Mouse (Mus musculus) embryonic facial prominence, embryonic 12.5 days (tissue): ENCODE measurements at regions not wholly inside any gene's neighbourhood (a gene's known extent, or its start where the extent isn't known, plus 50 kb on each side); places are given as distances from the start of the nearest gene placed in this dataset.

Experiments used
- ATAC-seq: fragments of 200-750 bp; cut with Nextera tagmentation; 2 replicates; pipeline ENCODE4 v1.8.0; 2017; ENCODE audit not compliant: insufficient number of reproducible peaks, insufficient read depth, low FRiP score, low TSS enrichment
- H3K27ac ChIP-seq: fragments of 300-500 bp; sonication (generic); 2 replicates; pipeline ENCODE4 v1.5.1; 2016; ENCODE audit warnings: mild to moderate bottlenecking
- H3K27me3 ChIP-seq: fragments of 300-500 bp; sonication (generic); 2 replicates; pipeline ENCODE4 v1.6.1; 2016; ENCODE audit warnings: mild to moderate bottlenecking, moderate library complexity
- H3K36me3 ChIP-seq: fragments of 300-500 bp; sonication (generic); 2 replicates; pipeline ENCODE4 v1.6.1; 2016; ENCODE audit warnings: mild to moderate bottlenecking
- H3K4me1 ChIP-seq: fragments of 300-500 bp; sonication (generic); 2 replicates; pipeline ENCODE4 v1.6.1; 2016
- H3K4me2 ChIP-seq: fragments of 300-500 bp; sonication (generic); replicated peaks from 2 replicates; pipeline ENCODE4 v1.6.1; 2016; ENCODE audit warnings: mild to moderate bottlenecking, moderate library complexity
- H3K4me3 ChIP-seq: fragments of 300-500 bp; sonication (generic); 2 replicates; pipeline ENCODE4 v1.5.1; 2016; ENCODE audit warnings: mild to moderate bottlenecking
- H3K9ac ChIP-seq: fragments of 300-500 bp; sonication (generic); 2 replicates; pipeline ENCODE4 v1.6.1; 2016; ENCODE audit warnings: mild to moderate bottlenecking, moderate library complexity
- H3K9me3 ChIP-seq: fragments of 300-500 bp; sonication (generic); 2 replicates; pipeline ENCODE4 v1.6.1; 2016; ENCODE audit warnings: mild to moderate bottlenecking, moderate library complexity
- WGBS: fragments of 180-500 bp; shearing (Covaris S2); methylation state at CpG from one replicate; pipeline ENCODE4 v1.1.7; 2016; 5-methylcytosine and 5-hydroxymethylcytosine counted together

GRCm38 (mm10) chr12:96442546-96442945 lies 750.5 kb downstream of the Flrt2 start:
- Histone ChIP-seq H3K36me3 (no peaks in the 10 kb centered on the region), H3K4me3 (no peak overlapping the region), H3K4me2 (no peak overlapping the region), H3K9ac (no peak overlapping the region), H3K4me1 (no peaks in the 10 kb centered on the region), H3K27me3 (no peaks in the 10 kb centered on the region), H3K9me3 (no peaks in the 10 kb centered on the region), H3K27ac (no peak overlapping the region)
- WGBS, result 87% methylated on average over 3 of the region's 3 CpGs
- no peak for ATAC-seq

- Histone ChIP-seq H3K9ac (no peak overlapping the region), H3K4me2 (no peak overlapping the region), H3K4me1 (no peaks in the 10 kb centered on the region), H3K9me3 (no peaks in the 10 kb centered on the region), H3K36me3 (no peaks in the 10 kb centered on the region), H3K4me3 (no peak overlapping the region), H3K27ac (no peak overlapping the region), H3K27me3 (no peaks in the 10 kb centered on the region)
- WGBS, result 6% methylated on average over 3 of the region's 3 CpGs
- peak; percentile 72 for ATAC-seq
Observed at GRCm38 (mm10) chr12:96453374-96453773, 761.3 kb downstream of the Flrt2 start.

- Histone ChIP-seq H3K4me1 (no peaks in the 10 kb centered on the region), H3K4me2 (no peak overlapping the region), H3K27me3 (no peaks in the 10 kb centered on the region), H3K9me3 (no peaks in the 10 kb centered on the region), H3K27ac (no peak overlapping the region), H3K4me3 (no peak overlapping the region), H3K36me3 (no peaks in the 10 kb centered on the region), H3K9ac (no peak overlapping the region)
- ATAC-seq, result no peak
- WGBS, result 40% methylated on average over 3 of the region's 3 CpGs
Observed at GRCm38 (mm10) chr12:96476344-96476743, 784.3 kb downstream of the Flrt2 start.

- 80% methylated on average over 1 of the region's 1 CpGs for WGBS
- no peak for ATAC-seq
- Histone ChIP-seq H3K4me1 (no peaks in the 10 kb centered on the region), H3K9me3 (no peaks in the 10 kb centered on the region), H3K27me3 (no peaks in the 10 kb centered on the region), H3K4me2 (no peak overlapping the region), H3K4me3 (no peak overlapping the region), H3K27ac (no peak overlapping the region), H3K36me3 (no peaks in the 10 kb centered on the region), H3K9ac (no peak overlapping the region)
Observed at GRCm38 (mm10) chr12:96488448-96488960, 796.5 kb downstream of the Flrt2 start.

- no peaks in the 10 kb centered on the region for H3K9me3 ChIP-seq
- H3K4me2 ChIP-seq, result no peak overlapping the region
- WGBS, result 74% methylated on average over 1 of the region's 1 CpGs
- no peaks in the 10 kb centered on the region for H3K4me1 ChIP-seq
- H3K36me3 ChIP-seq, result no peaks in the 10 kb centered on the region
- no peaks in the 10 kb centered on the region for H3K27me3 ChIP-seq
- H3K27ac ChIP-seq, result no peak overlapping the region
- ATAC-seq, result no peak
- H3K4me3 ChIP-seq, result no peak overlapping the region
- H3K9ac ChIP-seq, result no peak overlapping the region
Observed at GRCm38 (mm10) chr12:96509658-96510057, 817.6 kb downstream of the Flrt2 start.

GRCm38 (mm10) chr12:96558824-96559223 lies 866.8 kb downstream of the Flrt2 start:
- H3K4me2 ChIP-seq, result no peak overlapping the region
- H3K36me3 ChIP-seq, result no peaks in the 10 kb centered on the region
- H3K27me3 ChIP-seq, result no peaks in the 10 kb centered on the region
- no peaks in the 10 kb centered on the region for H3K9me3 ChIP-seq
- H3K4me1 ChIP-seq, result no peaks in the 10 kb centered on the region
- no peak overlapping the region for H3K27ac ChIP-seq
- WGBS, result 73% methylated on average over 1 of the region's 1 CpGs
- H3K9ac ChIP-seq, result no peak overlapping the region
- no peak overlapping the region for H3K4me3 ChIP-seq
- ATAC-seq, result no peak

GRCm38 (mm10) chr12:96594845-96595244 lies 902.8 kb downstream of the Flrt2 start:
- 53% methylated on average over 3 of the region's 3 CpGs for WGBS
- Histone ChIP-seq H3K27ac (no peak overlapping the region), H3K9me3 (no peaks in the 10 kb centered on the region), H3K4me3 (no peak overlapping the region), H3K9ac (no peak overlapping the region), H3K27me3 (no peaks in the 10 kb centered on the region), H3K4me1 (no peaks in the 10 kb centered on the region), H3K4me2 (no peak overlapping the region), H3K36me3 (no peaks in the 10 kb centered on the region)
- no peak for ATAC-seq

- 83% methylated on average over 2 of the region's 2 CpGs for WGBS
- ATAC-seq, result no peak
Observed at GRCm38 (mm10) chr12:96615134-96615533, 923.1 kb downstream of the Flrt2 start.

GRCm38 (mm10) chr12:96615850-96616249 lies 923.8 kb downstream of the Flrt2 start:
- Histone ChIP-seq H3K36me3 (no peaks in the 10 kb centered on the region), H3K4me3 (no peak overlapping the region), H3K27ac (no peak overlapping the region), H3K9me3 (no peaks in the 10 kb centered on the region), H3K4me1 (no peaks in the 10 kb centered on the region), H3K9ac (no peak overlapping the region), H3K27me3 (no peaks in the 10 kb centered on the region), H3K4me2 (no peak overlapping the region)
- ATAC-seq, result no peak
- 84% methylated on average over 4 of the region's 4 CpGs for whole genome bisulfite sequencing

More at GRCm38 (mm10) chr12:96615134-96615533, 923.1 kb downstream of the Flrt2 start:
- no peak overlapping the region for H3K4me3 ChIP-seq
- no peaks in the 10 kb centered on the region for H3K4me1 ChIP-seq
- no peaks in the 10 kb centered on the region for H3K36me3 ChIP-seq
- H3K9ac ChIP-seq, result no peak overlapping the region
- H3K27ac ChIP-seq, result no peak overlapping the region
- no peaks in the 10 kb centered on the region for H3K9me3 ChIP-seq
- no peak overlapping the region for H3K4me2 ChIP-seq
- H3K27me3 ChIP-seq, result no peaks in the 10 kb centered on the region

GRCm38 (mm10) chr12:96617226-96617625 lies 925.2 kb downstream of the Flrt2 start:
- 96% methylated on average over 2 of the region's 2 CpGs for WGBS
- Histone ChIP-seq H3K36me3 (no peaks in the 10 kb centered on the region), H3K4me3 (no peak overlapping the region)

More at GRCm38 (mm10) chr12:96617226-96617625, 925.2 kb downstream of the Flrt2 start:
- no peaks in the 10 kb centered on the region for H3K27me3 ChIP-seq
- H3K4me2 ChIP-seq, result no peak overlapping the region
- no peak overlapping the region for H3K27ac ChIP-seq
- no peaks in the 10 kb centered on the region for H3K9me3 ChIP-seq
- ATAC-seq, result no peak
- H3K9ac ChIP-seq, result no peak overlapping the region
- H3K4me1 ChIP-seq, result no peaks in the 10 kb centered on the region
